Mouse (Mus musculus) adrenal gland, postnatal 14 days (tissue): ENCODE data around the gene Trim41. TPM values are rescaled to one million over a fixed set of nuclear protein-coding genes. Genes with fewer than 3 reads are reported as not detected.
A peak's percentile ranks its signal among the peaks of the same experiment; 100 is the strongest.
"Not testable (repeated sequence)": the region's sequence is repeated elsewhere in the genome, so short reads cannot be mapped to it uniquely, and the experiment has no call there.

Experiments used
- DNase-seq: peaks from one replicate; pipeline ENCODE4 v3.0.0; 2021; ENCODE audit warnings: mixed read lengths
- long read RNA-seq, 2 experiments: library from polyadenylated mRNA; stranded (forward); transcript quantifications; one replicate each; pipeline ENCODE4 v2.0.0; 2021
- total RNA-seq: library from RNA; stranded (reverse); gene quantifications from 2 replicates; pipeline ENCODE4 v1.2.3, GENCODE M21; 2021

Gene Trim41
- 34.6 and 40.5 TPM in 2 replicates for total RNA-seq
- long read RNA-seq, experiment 1, partial matches to known transcripts: 4 of 8 reads
- long read RNA-seq, experiment 1, other reads (novel, unspliced or antisense): 1 of 8 reads
- long read RNA-seq, experiment 2, partial matches to known transcripts: 5 of 5 reads
- long read RNA-seq, experiment 2, other reads (novel, unspliced or antisense): 0 of 5 reads

GRCm38 (mm10) chr11:48816800-48817665, at the start of gene Trim41:
Trim41 (minus strand) TSS chr11:48817353.
- DNase-seq: peak; percentile 100

- no peak for DNase-seq
Observed at GRCm38 (mm10) chr11:48866481-48866880, 49.3 kb upstream of the Trim41 start.

GRCm38 (mm10) chr11:48863808-48864207, 46.7 kb upstream of the Trim41 start:
- no peak for DNase-seq

- DNase-seq: no peak
Observed at GRCm38 (mm10) chr11:48862784-48863319, 45.7 kb upstream of the Trim41 start.

GRCm38 (mm10) chr11:48859014-48859413, 41.9 kb upstream of the Trim41 start:
- DNase-seq: peak; percentile 69

GRCm38 (mm10) chr11:48853474-48854180, 36.5 kb upstream of the Trim41 start:
- peak; percentile 87 for DNase-seq

GRCm38 (mm10) chr11:48852624-48853473, 35.7 kb upstream of the Trim41 start:
- DNase-seq: no peak

GRCm38 (mm10) chr11:48852190-48852589, 35.0 kb upstream of the Trim41 start:
- DNase-seq: peak; percentile 34

- no peak for DNase-seq
Observed at GRCm38 (mm10) chr11:48851270-48851995, 34.3 kb upstream of the Trim41 start.

- no peak for DNase-seq
Observed at GRCm38 (mm10) chr11:48850240-48850639, 33.1 kb upstream of the Trim41 start.

GRCm38 (mm10) chr11:48846881-48847280, 29.7 kb upstream of the Trim41 start:
- no peak for DNase-seq

- DNase-seq: not testable (repeated sequence)
Observed at GRCm38 (mm10) chr11:48846362-48846761, 29.2 kb upstream of the Trim41 start.

GRCm38 (mm10) chr11:48845244-48845815, 28.2 kb upstream of the Trim41 start:
- DNase-seq: no peak

GRCm38 (mm10) chr11:48844309-48844708, 27.2 kb upstream of the Trim41 start:
- DNase-seq: peak; percentile 40

GRCm38 (mm10) chr11:48843202-48843601, 26.0 kb upstream of the Trim41 start:
- no peak for DNase-seq

- DNase-seq: no peak
Observed at GRCm38 (mm10) chr11:48842378-48842792, 25.2 kb upstream of the Trim41 start.

GRCm38 (mm10) chr11:48841213-48841612, 24.1 kb upstream of the Trim41 start:
- no peak for DNase-seq

GRCm38 (mm10) chr11:48840805-48841204, 23.7 kb upstream of the Trim41 start:
- no peak for DNase-seq

- no peak for DNase-seq
Observed at GRCm38 (mm10) chr11:48838879-48839680, 21.9 kb upstream of the Trim41 start.
